Mouse (Mus musculus): ENCODE data around the gene Vps54.
"Not testable (repeated sequence)": the region's sequence is repeated elsewhere in the genome, so short reads cannot be mapped to it uniquely, and the experiment has no call there.

Vps54 gene

DNA sequence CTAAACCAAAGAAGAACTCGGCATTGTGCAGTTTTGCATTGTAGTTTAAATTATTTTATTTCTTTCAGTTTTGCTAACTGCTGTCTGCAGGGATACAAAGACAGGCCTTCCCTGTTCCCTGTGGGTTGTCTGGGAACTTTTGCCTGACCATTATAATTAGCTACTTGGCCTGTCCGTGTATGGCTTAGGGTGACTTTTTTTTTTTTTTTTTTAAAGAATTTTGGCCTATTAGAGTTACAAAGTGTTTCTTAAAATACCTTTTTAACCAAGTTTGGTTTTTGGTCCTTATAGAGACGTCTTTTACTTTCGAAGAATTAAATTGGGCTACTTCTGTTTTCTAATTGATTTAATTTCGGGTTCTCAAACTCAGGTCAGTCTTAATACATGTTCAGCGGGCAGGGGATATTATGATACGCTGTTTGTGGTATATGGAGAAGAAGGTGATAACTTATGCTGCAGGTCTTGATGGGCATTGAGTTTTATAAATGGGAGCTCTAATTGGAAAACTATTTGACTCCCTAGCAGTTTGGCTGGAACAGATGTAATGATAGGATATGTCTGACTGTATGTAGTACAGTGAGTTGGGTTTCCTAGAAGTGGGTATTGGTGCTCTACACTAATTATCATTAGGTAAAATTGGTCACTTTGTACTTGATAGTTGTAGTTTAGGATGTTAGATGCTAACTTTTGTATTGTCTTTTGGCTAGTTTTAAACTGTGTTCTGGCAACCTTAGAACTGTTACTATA is 855 bp downstream of the Vps54 start:
- DNase-seq (ENCODE audit: low read depth, low spot score), result peak; percentile 47

DNA sequence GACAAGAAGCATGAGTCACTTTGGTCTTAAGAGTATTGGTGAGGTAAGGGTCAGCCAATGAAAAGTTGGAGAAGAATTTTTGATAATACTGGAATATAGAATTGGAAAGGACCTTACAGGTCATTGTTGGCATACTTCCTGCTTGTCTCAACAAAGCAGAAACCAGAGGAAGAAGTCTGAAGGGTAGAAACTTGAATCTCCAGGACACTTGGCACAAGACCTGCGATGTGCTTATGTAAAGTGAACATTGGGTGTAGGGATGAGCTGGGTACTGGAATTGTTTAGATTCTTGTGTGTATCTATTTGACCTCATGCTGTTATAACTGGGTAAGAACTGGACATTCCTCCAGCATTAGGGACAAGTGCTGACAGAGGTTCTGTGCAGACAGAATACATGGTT is 2.3 kb downstream of the Vps54 start:
- no peak for DNase-seq (ENCODE audit: low read depth, low spot score)

DNA sequence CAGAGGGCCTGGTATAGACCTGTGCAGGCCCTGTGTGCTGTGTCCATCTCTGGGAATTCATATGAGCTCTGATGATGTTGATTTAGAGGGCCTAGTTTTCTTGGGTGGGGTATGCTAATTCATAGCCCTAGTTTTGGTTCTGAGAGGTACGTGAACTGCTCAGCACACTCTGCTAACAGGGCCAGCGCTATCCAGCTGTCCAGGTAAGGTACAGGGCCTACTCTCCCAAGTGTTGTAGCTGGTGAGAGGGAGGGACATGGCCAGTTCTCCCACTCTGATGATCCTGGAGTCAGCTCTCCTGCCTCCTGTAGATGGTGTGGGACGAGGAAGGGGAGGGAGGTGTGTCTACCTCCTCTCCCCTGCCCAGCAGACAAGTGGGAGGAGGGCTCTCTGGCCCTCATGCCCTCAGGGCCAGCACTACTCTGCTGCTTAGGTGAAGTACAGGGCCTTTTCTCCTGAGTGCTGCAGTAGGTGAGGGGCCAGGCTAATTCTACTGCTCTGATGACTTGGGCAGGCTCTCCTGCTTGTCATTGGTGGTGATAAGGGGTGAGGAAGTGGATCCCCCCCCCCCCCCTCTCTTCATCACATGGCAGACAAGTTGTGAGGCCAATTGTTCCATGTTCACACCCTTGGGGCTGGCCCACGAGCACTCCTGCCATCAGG is 8.3 kb downstream of the Vps54 start:
- no peak for DNase-seq (ENCODE audit: low read depth, low spot score)

DNA sequence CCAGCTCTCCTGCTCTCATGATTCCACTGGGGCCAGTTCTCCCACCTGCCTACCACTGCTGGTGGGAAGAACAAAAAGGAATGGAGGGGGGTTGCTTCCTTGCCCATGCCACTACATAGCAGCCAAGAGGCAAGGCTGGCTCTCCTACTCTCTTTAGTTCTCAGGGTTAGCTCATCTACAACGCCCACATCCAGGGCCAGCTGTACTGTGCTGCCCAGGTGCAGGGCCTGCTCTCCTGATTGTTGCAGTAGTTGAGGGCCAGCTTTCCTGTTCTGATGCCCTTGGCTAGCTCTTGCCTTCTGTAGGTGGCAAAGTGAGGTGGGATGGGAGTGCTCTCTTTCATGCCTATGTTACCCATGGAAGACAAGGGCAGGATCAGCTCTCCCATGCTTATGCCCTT is 8.9 kb downstream of the Vps54 start:
- DNase-seq (ENCODE audit: low read depth, low spot score), result no peak

DNA sequence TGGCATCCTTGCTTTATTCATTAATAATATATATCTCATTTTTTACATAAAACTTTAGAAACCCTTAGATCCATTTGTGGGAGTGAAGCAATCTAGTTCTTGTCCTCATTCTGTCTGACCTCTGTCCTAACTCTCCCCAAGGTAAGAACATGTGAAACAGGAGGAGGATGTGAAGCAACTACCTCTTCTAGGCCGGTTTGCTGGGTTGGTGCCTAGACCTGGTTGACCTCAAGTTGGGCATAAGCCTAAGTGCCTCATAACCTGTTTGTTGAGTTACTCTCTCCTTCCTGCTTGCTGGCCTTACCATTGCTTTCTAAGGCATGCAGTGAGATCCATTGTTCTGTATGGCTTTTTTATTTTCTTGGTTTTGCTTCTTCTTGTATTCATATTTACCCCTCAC is 11.3 kb downstream of the Vps54 start:
- DNase-seq (ENCODE audit: low read depth, low spot score), result no peak

DNA sequence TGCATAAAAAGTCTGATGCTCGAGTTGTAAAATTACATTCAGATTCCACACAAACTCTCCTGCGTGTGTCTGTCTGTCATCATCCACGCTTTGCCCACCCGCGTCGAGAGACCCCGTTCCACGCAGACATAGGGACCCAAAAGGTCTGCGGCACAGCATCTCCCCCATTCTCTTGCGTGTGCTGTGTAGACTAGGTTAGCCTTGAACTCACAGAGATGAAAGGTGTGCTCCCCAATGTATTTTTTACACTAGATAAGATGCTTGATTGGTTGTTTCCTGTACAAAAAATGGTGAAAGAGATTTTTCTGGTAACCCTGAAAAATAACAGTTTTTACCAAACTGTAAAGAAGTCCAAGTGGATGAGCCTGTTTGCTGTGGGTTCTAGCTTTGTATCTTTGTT is 19.5 kb downstream of the Vps54 start:
- not testable (repeated sequence) for DNase-seq (ENCODE audit: low read depth, low spot score)

DNA sequence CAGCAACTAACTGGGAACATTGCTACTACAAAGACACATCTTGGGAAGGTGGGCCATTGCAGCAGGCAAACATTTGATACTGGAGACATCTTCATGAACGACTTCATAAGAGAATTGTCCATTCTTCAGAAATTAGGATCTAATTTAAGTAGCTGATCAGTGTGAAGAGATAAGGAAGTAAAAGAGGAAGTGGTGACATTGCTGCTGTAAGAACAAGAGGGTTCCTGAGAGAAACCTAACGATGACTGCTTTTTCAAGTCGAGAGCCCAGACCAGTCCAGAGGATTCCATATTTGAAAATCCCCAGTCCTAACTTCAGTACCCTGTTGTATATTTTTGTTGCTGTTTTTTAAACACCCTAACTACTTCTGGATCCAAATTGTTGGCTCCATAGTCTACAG is 26.3 kb downstream of the Vps54 start:
- DNase-seq (ENCODE audit: low read depth, low spot score), result peak; percentile 65

DNA sequence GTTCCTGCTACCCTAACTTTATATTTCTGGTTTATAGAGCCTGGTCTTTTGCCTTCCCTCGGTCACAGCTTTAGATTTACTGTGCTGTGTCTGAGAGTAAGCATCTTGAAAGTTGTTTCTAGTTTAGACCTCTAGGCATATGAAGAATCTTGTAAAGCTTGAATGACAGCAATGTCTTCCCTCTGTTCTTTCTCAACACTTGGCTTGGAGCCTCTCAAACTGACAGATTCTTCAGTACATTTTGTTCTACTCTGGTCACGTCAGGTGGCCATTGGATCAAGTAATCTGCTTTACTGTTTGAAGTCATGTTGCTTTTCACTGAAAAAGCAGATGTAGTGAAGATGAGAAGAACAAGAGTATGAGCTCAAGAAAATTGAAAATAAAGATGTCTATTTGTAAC is 37.1 kb downstream of the Vps54 start:
- no peak for DNase-seq (ENCODE audit: low read depth, low spot score)

DNA sequence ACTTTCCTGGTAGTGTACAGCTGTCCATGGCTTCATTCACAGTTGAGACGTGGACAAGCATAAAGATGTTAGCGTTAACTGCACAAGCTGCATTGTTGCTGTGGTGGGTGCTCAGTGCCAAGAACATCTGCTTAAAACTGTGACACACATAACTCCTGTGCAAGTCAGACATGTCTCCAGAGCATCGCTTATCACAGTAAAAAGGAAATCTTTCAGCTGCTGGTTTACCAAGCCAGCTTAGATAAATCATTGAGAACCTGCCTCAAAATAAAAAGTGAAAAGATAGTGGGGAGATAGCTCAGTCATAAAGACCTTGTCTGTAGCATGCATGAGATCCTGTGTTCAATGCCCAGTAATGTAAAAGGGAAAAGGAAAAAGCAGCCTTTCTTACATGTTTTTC is 47.3 kb downstream of the Vps54 start:
- no peak for DNase-seq (ENCODE audit: low read depth, low spot score)

DNA sequence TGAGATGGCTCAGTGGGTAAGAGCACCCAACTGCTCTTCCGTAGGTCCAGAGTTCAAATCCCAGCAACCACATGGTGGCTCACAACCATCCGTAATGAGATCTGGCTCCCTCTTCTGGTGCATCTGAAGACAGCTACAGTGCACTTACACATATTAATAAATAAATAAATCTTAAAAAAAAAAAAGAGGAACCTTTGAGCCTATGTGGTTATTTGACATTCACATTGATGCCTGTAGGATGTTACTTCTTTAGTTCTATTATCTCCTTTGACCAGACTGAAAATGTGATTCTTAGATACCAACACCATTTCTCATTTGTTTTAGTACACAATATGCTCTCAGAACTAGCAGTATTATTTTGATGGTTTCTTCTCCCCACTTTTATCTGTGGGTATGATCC is 49.1 kb downstream of the Vps54 start:
- peak; percentile 37 for DNase-seq (ENCODE audit: low read depth, low spot score)

DNA sequence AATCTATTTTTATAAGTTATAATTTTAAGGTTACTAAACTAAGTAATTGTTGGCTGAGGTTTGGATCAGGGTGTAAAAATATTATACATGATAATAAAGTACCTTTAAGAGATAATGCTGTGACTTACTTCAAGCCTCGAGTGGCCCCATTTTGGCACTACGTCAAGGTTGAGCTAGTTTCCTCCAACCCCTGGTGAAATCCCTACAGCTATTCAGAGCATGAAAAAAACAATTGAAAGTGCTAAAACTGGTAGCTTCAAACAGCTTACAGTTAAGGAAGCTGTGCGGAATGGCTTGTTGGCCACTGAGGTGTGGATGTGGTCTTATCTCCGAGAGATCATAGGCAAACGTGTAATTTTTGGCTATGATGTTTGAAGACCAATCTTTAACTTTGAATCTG is 56.4 kb downstream of the Vps54 start:
- no peak for DNase-seq (ENCODE audit: low read depth, low spot score)

DNA sequence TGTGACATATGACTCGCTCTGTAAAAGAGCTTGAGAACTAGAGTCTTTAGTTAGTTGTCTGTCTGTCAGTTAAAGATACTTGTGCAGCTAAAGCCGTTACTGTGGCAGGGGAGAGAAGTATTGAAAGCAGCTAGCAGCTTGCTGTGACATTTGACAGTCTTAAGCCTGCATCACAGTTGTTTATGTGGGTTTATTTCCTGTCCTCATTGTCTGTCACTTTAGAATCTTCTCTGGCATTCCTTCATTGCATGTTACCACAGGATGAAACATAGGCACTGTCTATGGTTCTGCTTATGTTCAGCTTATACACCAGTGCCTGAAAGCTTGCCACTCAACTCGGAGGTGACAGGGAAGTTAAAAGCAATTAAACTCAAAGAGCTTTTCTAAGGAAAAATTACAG is 64.5 kb downstream of the Vps54 start:
- no peak for DNase-seq (ENCODE audit: low read depth, low spot score)

DNA sequence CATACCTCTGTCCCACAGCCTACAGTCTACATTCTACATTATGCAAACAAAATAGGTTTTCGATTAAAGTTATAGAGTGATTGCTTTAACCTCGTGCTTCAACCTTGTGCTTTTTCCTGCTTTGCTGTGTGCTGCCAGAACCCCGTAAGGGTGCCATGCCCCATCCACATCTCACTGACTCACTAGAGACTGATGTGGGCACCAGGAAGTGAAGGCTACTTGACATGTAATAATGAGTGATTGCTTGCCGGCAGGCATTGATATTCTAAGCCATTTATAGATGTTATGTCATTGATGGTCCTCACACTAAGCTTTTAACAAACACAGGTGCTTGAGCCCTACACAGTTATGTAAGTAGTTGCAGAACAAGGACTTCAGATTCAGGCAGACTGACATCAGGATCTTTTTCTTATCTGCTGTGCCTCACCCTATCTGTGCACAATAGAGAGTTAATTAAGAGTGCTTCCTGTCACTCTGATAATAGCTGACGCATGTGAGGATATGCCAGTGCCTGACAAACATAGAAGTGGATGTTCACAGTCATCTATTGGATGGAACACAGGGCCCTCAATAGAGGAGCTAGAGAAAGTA is 68.1 kb downstream of the Vps54 start:
- DNase-seq (ENCODE audit: low read depth, low spot score), result no peak

DNA sequence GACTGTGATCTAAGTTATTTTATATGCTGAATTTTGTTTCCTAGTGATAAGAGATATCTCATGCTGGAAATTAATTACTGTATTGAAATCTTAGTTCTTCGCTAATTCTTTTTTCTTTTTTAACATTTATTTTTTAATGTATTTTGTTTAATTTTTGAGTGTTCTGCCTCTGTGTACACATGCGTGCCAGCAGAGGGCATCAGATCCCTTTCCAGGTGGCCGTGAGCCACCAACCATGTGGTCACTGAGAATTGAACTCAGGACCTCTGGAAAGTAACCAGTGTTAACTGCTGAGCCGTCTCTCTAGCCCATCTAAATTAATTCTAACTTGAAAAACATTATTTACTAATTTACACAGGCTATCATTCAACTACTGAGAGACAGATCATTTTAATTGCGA is 69.0 kb downstream of the Vps54 start:
- peak; percentile 39 for DNase-seq (ENCODE audit: low read depth, low spot score)

DNA sequence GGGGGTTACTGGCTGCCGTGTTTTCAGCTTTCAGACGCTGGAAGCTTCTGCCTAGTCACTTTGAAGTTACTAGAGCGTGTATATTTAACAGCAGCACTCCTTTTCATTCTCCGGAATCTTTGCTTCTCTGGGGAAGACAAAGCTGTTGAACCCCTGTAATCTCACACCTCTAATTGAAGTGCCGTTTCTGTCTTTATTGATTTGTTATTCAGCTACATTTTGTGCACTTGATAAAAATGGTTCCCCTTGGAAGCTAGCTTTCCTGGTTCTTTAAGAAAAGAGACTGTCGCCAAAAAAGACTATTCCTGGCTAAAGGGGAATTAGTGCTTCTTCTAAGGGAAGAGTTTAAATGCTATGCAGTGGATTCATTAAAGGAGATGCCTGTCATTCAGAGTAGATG is 70.4 kb downstream of the Vps54 start:
- no peak for DNase-seq (ENCODE audit: low read depth, low spot score)

DNA sequence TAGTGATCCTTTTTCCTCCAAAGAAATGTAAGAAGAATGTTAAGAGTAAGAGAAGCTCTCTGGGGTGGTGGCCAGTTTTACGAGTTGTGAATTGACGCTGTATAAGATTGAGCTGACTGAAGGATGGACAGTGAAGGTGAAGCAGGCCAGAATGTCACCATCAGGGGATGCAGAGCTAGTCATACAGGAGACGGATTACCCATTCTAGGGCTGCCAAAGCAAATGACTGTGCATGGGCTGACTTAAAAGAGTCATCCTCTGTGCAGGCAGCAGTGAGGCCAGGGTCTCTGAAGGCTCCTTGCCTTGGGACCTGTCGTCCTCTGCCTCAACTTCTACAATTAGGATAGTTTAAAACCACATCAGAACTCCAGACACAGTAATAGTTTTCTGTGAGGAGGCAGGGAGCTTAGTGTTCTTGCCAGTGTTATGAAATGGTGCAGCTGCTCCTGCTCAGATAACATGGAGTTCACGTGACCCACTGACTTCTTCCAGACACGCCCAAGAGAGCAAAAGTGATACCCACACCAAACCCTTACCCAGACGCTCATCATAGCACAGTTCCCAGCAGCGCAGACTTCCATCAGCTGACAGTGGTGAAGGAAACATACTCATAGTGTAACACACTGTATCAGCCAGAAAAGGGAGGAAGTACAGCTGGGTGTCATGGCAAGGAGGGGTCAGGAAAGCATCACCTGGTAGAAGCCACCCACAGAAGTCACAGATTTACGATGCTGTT is 75.0 kb downstream of the Vps54 start:
- no peak for DNase-seq (ENCODE audit: low read depth, low spot score)

DNA sequence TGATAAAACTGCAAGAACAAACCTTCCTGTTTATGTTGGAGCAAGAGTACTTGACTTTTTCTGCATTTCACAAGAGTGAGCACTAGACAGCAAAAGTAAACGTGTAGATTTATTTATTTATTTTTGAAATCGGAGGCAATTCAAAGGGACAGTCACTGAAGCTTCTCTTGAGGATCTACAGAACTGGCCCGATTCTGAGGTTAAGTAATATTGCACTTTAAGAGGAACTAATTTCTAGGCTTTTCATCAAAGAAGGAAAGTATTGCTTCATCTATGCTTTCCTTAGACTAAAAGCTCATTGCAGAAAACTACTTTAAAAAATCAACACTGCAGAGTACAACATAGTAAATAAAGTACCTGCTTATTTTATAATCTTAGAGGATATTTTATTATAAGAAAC is 82.5 kb downstream of the Vps54 start:
- DNase-seq (ENCODE audit: low read depth, low spot score), result no peak

DNA sequence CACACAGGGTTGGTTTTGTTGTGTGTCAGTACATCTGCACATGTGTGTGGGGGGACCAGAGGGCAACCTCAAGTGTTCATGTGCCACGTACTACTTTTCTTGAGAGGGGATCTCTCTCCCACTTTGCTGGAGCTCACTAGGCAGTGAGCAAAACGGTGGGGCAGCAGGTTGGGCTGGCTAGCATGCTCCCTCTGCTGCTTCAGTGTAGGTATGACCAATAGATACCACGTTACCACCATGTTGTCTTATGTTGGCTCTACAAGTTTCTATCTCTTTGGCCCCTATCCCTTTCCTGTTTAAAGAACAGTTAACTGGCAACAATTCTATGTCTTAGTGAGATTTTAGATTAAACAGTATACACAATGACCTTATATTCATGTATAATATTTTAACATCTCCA is 83.3 kb downstream of the Vps54 start:
- no peak for DNase-seq (ENCODE audit: low read depth, low spot score)

DNA sequence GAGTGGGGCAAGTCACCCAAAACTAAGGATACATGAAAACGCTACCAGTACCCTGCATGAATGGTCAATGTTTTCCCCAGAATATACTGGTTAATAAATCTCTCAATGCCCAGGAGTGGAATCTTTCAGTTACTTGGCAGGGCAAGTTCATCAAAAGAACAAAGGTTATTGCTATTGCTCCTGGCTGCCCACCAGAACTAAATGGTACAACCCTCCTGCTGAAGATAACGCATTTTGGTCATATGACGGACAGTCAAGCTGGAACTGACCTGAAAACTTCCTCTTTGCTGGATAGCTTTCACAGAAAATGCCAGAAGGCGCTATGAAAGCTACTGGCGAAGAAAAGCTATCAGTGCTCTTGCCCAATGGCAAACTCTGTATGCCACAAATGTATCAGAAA is 86.7 kb downstream of the Vps54 start:
- no peak for DNase-seq (ENCODE audit: low read depth, low spot score)

DNA sequence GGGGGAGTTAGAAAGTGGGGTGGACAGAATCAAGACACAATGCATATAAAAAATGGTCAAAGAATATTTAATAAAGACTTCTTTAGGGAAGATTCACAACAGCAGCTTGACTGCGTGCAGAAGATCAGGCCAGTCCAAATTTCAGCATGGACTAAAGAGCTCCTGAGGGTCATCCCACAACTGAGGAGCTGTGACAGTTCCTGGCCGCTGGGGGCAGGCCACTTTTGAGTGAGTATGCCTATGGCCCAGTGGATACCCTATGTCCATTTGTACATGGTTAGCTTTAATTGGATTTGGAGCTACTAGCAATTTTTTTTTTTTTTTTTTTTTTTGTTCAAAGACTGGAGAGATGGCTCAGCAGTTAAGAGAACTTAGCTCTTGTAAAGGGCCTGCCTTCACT is 87.7 kb downstream of the Vps54 start:
- peak; percentile 12 for DNase-seq (ENCODE audit: low read depth, low spot score)

DNA sequence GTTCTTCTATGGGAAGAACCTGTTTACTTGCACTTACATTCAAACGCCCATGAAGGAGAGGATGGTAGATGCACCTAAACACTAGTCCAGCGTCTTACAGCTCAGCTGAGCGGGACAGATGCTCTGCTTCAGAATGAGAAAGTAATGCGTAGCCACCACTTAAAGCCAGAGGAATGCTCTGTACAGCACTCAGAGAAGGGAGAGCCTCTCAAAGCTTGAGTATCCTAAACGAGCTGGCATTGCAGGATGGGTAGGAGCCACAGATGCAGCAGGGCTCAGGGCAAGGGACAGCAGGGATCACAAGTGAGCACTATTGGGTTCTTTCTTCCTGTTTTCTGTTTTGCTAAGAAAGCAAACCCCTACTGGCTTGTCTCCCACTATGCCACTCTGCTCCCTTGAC is 88.4 kb downstream of the Vps54 start:
- no peak for DNase-seq (ENCODE audit: low read depth, low spot score)

DNA sequence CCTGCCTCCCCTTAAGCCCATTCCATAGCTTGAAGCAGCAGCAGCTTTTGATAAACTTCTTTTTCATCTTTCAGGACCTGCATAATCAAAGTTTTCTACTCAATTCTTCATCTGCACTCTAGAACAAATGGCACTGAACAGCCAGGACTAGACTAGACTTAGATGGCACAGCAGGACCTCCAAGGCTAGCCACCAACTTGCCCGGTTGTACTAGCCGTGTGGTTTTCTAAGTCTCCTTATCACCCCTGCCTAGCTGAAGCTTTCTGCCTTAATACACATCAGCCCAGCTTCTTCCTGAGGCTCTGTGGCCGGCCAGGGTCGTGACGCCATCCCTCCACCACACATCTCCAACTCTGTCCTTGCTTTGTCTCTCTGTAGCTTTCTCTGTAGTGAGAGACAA is 89.1 kb downstream of the Vps54 start:
- DNase-seq (ENCODE audit: low read depth, low spot score), result no peak

All from A20 (cell line).